Mouse (Mus musculus) layer of hippocampus, adult 18-20 months (tissue): Measurements from ENCODE around the gene Sdccag8. TPM values are rescaled to one million over a fixed set of nuclear protein-coding genes. Genes with fewer than 3 reads are reported as not detected.
A peak's percentile ranks its signal among the peaks of the same experiment; 100 is the strongest.

Experiments
- DNase-seq, 2 experiments: peaks; one replicate each; pipeline ENCODE4 v3.0.0; 2022; ENCODE audit warnings: low spot score in 2 of 2
- total RNA-seq, 2 experiments: library from RNA; stranded (reverse); gene quantifications; 2 replicates each; pipeline ENCODE4 v1.2.3; 2021

Gene Sdccag8
- total RNA-seq, 2 experiments from 2014 or later, result 16.3 to 16.9 TPM

GRCm38 (mm10) chr1:177007405-177007804 lies 192.9 kb downstream of the Sdccag8 start:
- DNase-seq, result no peak

GRCm38 (mm10) chr1:177008777-177009176 lies 194.3 kb downstream of the Sdccag8 start:
- no peak for DNase-seq

- no peak for DNase-seq
Observed at GRCm38 (mm10) chr1:177010041-177010440, 195.6 kb downstream of the Sdccag8 start.

- no peak for DNase-seq
Observed at GRCm38 (mm10) chr1:177010607-177011302, 196.3 kb downstream of the Sdccag8 start.

GRCm38 (mm10) chr1:177011688-177012087 lies 197.2 kb downstream of the Sdccag8 start:
- no peak for DNase-seq

GRCm38 (mm10) chr1:177012774-177013173 lies 198.3 kb downstream of the Sdccag8 start:
- no peak for DNase-seq

GRCm38 (mm10) chr1:177013313-177013712 lies 198.9 kb downstream of the Sdccag8 start:
- no peak for DNase-seq

GRCm38 (mm10) chr1:177013776-177014175 lies 199.3 kb downstream of the Sdccag8 start:
- no peak for DNase-seq

- peak in 1 of 2 experiments; percentile 53 for DNase-seq
Observed at GRCm38 (mm10) chr1:177014346-177014745, 199.9 kb downstream of the Sdccag8 start.

- DNase-seq, result no peak
Observed at GRCm38 (mm10) chr1:177014921-177015439, 200.5 kb downstream of the Sdccag8 start.

- DNase-seq, result no peak
Observed at GRCm38 (mm10) chr1:177015917-177016316, 201.5 kb downstream of the Sdccag8 start.

- DNase-seq, result no peak
Observed at GRCm38 (mm10) chr1:177016729-177017128, 202.3 kb downstream of the Sdccag8 start.

GRCm38 (mm10) chr1:177018750-177019149 lies 204.3 kb downstream of the Sdccag8 start:
- no peak for DNase-seq

GRCm38 (mm10) chr1:177019668-177020067 lies 205.2 kb downstream of the Sdccag8 start:
- DNase-seq, result no peak

GRCm38 (mm10) chr1:177022751-177023150 lies 208.3 kb downstream of the Sdccag8 start:
- no peak for DNase-seq

GRCm38 (mm10) chr1:177027706-177028105 lies 213.2 kb downstream of the Sdccag8 start:
- DNase-seq, result no peak

GRCm38 (mm10) chr1:177029032-177029431 lies 214.6 kb downstream of the Sdccag8 start:
- no peak for DNase-seq

GRCm38 (mm10) chr1:177030669-177031068 lies 216.2 kb downstream of the Sdccag8 start:
- no peak for DNase-seq

- DNase-seq, result no peak
Observed at GRCm38 (mm10) chr1:177031196-177031595, 216.7 kb downstream of the Sdccag8 start.

- DNase-seq, result no peak
Observed at GRCm38 (mm10) chr1:177032233-177032632, 217.8 kb downstream of the Sdccag8 start.

GRCm38 (mm10) chr1:177035460-177035859 lies 221.0 kb downstream of the Sdccag8 start:
- no peak for DNase-seq

- no peak for DNase-seq
Observed at GRCm38 (mm10) chr1:177038383-177038782, 223.9 kb downstream of the Sdccag8 start.

- DNase-seq, result peak; percentile 47 to 83
Observed at GRCm38 (mm10) chr1:177039093-177039674, 224.7 kb downstream of the Sdccag8 start.
